Mouse (Mus musculus) E14TG2a.4 (cell line): ENCODE measurements at regions not wholly inside any gene's neighbourhood (a gene's known extent, or its start where the extent isn't known, plus 50 kb on each side); places are given as distances from the start of the nearest gene placed in this dataset.
"Not testable (repeated sequence)": the region's sequence is repeated elsewhere in the genome, so short reads cannot be mapped to it uniquely, and the experiment has no call there.

Experiments
- CTCF ChIP-seq: conservative IDR thresholded peaks from 2 replicates; pipeline ENCODE4 v1.5.1; 2014; ENCODE audit warnings: low read length
- POU5F1 ChIP-seq: IDR thresholded peaks from 2 replicates; pipeline ENCODE4 v1.6.1; 2014; ENCODE audit warnings: low read length, borderline replicate concordance

DNA sequence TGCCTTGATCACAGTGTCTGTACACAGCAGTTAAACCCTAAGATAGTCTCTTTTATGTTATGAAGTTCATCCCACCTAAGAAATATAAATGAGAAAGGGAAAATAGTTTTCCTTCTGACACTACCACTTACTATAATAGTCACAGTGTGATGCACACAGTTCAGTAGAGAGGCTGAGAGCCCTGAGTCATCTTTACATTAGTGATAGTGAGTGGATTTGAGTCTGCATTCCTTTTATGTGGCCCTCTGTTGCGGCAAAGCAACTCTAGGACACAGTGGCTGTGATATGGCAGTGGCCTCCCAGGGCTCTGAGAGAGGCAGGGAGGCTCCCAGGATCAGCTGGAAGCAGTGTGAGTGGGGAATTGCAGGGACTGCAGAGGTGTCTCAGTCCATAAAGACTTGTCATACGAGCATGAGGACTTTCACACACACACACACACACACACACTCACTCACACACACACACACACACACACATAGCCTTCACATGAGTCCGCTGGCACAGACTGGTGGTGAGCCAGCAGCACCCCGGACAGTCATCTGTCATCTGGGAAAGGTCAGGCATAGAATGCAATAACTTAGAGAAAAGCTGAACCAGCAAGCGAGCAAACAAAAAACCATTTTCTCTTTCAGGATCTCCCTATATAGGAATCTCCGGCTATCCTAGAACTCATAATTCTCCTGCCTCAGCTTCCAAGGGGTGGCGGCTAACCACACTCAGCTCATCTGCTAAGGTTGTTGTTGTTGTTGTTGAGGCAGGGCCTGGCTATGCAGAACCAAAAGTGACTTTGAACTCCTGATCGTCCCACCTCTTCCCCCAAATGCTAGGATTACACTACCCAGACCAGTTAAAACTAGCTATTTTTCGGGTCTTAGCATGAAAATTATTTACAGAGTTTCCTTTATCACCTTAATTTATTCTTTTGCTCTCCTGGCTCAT, 102.3 kb downstream of the Ero1lb start:
- TF ChIP-seq CTCF, POU5F1: not testable (repeated sequence)
